Mouse (Mus musculus): ENCODE measurements around the gene Spats2. TPM values are rescaled to one million over a fixed set of nuclear protein-coding genes. Genes with fewer than 3 reads are reported as not detected.
"Not testable (repeated sequence)": the region's sequence is repeated elsewhere in the genome, so short reads cannot be mapped to it uniquely, and the experiment has no call there.

Spats2 gene
- polyA plus RNA-seq, 1 experiment = 41.7 TPM

GRCm38 (mm10) chr15:99129441-99129840, 3.7 kb downstream of the Spats2 start:
- TF ChIP-seq CTCF (IDR thresholded peaks at IDR 0.05; ENCODE audit: borderline replicate concordance, insufficient read depth, low read length) (no peak), POLR2A (IDR thresholded peaks at IDR 0.05; ENCODE audit: low read depth, low read length) (no peak)
- Histone ChIP-seq H3K4me1 (ENCODE audit: control insufficient read depth, insufficient read depth, low read length) (0 out of 2 replicates have a peak, but pooled peaks cover 7% of the 10 kb centered on the region), H3K27ac (ENCODE audit: insufficient read depth, low read length) (no peak overlapping the region), H3K4me3 (ENCODE audit: insufficient read depth, low read length) (no peak overlapping the region)

GRCm38 (mm10) chr15:99129956-99130910, 4.5 kb downstream of the Spats2 start:
- TF ChIP-seq CTCF (IDR thresholded peaks at IDR 0.05; ENCODE audit: borderline replicate concordance, insufficient read depth, low read length) (0 out of 2 replicates have a peak, but pooled peaks have one; percentile 5), POLR2A (IDR thresholded peaks at IDR 0.05; ENCODE audit: low read depth, low read length) (no peak)
- Histone ChIP-seq H3K27ac (ENCODE audit: insufficient read depth, low read length) (no peak overlapping the region), H3K4me1 (ENCODE audit: control insufficient read depth, insufficient read depth, low read length) (0 out of 2 replicates have a peak, but pooled peaks cover 6% of the 10 kb centered on the region), H3K4me3 (ENCODE audit: insufficient read depth, low read length) (no peak overlapping the region)

DNA sequence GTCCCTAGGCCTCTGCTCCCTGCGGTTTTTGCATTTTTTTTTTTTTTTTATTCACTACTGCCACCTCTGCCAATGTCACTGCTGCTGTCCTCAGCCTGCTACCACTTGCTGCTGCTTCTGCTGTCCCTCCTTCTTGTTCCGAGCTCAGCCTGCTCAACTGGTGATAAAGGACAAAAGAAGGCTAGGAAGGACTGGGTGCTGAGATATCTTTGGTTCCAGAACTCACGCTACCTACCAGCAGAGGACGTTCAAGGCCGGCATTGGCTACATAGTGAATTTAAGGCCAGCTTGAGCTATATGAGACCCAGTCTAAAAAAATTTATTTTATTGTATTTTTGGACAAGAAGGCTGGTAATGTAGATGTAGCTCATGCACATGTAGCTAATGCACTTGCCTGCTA, 12.7 kb downstream of the Spats2 start:
- no peak overlapping the region for H3K27ac ChIP-seq (ENCODE audit: insufficient read depth, low read length)
- H3K4me1 ChIP-seq (ENCODE audit: control insufficient read depth, insufficient read depth, low read length) = no peaks in the 10 kb centered on the region
- TF ChIP-seq POLR2A (IDR thresholded peaks at IDR 0.05; ENCODE audit: low read depth, low read length) (no peak), CTCF (IDR thresholded peaks at IDR 0.05; ENCODE audit: borderline replicate concordance, insufficient read depth, low read length) (no peak)
- H3K4me3 ChIP-seq (ENCODE audit: insufficient read depth, low read length) = no peak overlapping the region

GRCm38 (mm10) chr15:99139669-99140068, 14.0 kb downstream of the Spats2 start:
- TF ChIP-seq CTCF (IDR thresholded peaks at IDR 0.05; ENCODE audit: borderline replicate concordance, insufficient read depth, low read length) (0 out of 2 replicates have a peak, but pooled peaks have one; percentile 4), POLR2A (IDR thresholded peaks at IDR 0.05; ENCODE audit: low read depth, low read length) (no peak)
- H3K27ac ChIP-seq (ENCODE audit: insufficient read depth, low read length) = no peak overlapping the region

DNA sequence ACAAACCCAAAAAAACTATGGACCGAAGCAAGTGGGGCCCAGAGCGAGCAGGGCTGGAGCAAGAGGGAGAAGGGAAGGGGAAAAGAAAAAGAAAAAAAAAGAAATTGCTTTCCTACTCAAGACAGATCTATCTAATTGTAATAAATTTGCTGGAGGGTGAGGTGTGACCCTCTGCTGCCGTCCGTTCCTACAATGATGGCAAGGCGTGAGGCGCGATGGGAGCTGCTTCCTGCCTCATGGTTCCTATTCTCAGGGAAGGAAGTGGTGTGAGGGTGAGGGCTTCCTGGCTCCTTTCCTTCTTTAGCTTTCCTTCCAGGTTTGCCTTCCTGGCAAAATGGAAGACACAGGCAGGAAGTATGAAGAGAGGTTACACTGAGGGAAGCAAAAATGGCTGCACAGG, 24.8 kb downstream of the Spats2 start:
- Histone ChIP-seq H3K4me1 (ENCODE audit: control insufficient read depth, insufficient read depth, low read length) (no peaks in the 10 kb centered on the region), H3K4me3 (ENCODE audit: insufficient read depth, low read length) (no peak overlapping the region), H3K27ac (ENCODE audit: insufficient read depth, low read length) (no peak overlapping the region)
- TF ChIP-seq CTCF (IDR thresholded peaks at IDR 0.05; ENCODE audit: borderline replicate concordance, insufficient read depth, low read length) (no peak), POLR2A (IDR thresholded peaks at IDR 0.05; ENCODE audit: low read depth, low read length) (no peak)

More at GRCm38 (mm10) chr15:99139669-99140068, 14.0 kb downstream of the Spats2 start:
- Histone ChIP-seq H3K4me3 (ENCODE audit: insufficient read depth, low read length) (no peak overlapping the region), H3K4me1 (ENCODE audit: control insufficient read depth, insufficient read depth, low read length) (no peaks in the 10 kb centered on the region)

DNA sequence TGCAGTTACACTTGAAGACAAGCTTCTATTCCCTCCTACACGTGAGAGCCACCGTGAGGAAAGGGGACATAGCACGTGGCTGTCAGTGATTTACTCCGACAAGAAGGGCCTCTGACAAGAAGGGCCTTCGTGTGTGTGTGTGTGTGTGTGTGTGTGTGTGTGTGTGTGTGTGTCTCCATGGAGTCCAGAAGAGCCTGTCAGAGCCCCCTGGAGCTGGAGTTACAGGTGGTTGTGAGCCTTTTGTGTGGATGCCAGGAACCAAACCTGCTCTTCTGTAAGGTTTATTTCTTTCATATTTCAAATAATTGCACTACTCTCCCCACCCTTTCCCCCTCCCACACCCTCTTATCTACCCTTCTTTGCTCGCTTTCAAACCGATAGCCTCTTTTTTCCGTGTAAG, 25.6 kb downstream of the Spats2 start:
- TF ChIP-seq POLR2A (IDR thresholded peaks at IDR 0.05; ENCODE audit: low read depth, low read length) = no peak
- no peak overlapping the region for H3K4me3 ChIP-seq (ENCODE audit: insufficient read depth, low read length)
- no peaks in the 10 kb centered on the region for H3K4me1 ChIP-seq (ENCODE audit: control insufficient read depth, insufficient read depth, low read length)
- no peak overlapping the region for H3K27ac ChIP-seq (ENCODE audit: insufficient read depth, low read length)

DNA sequence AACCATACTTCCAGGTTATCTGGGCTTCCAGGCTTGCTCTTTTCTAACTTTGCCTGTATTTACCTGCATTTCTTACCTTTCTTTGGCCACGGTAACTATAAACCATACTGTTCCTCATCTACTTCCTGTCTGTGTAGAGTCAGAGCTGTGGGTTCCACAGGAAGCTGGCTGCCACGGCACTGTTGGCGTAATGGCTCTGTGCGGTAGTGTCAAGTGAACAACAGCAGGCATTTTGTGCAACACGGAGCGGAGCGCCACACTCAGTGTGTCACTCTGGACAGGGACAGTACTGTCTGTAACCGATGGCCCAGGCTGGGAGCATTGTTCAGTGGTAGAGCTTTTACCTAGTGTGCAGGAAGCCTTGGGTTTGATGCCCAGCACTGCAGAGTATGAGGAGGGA, 27.8 kb downstream of the Spats2 start:
- TF ChIP-seq CTCF (IDR thresholded peaks at IDR 0.05; ENCODE audit: borderline replicate concordance, insufficient read depth, low read length) (no peak), POLR2A (IDR thresholded peaks at IDR 0.05; ENCODE audit: low read depth, low read length) (no peak)
- Histone ChIP-seq H3K4me3 (ENCODE audit: insufficient read depth, low read length) (no peak overlapping the region), H3K4me1 (ENCODE audit: control insufficient read depth, insufficient read depth, low read length) (no peaks in the 10 kb centered on the region), H3K27ac (ENCODE audit: insufficient read depth, low read length) (no peak overlapping the region)

DNA sequence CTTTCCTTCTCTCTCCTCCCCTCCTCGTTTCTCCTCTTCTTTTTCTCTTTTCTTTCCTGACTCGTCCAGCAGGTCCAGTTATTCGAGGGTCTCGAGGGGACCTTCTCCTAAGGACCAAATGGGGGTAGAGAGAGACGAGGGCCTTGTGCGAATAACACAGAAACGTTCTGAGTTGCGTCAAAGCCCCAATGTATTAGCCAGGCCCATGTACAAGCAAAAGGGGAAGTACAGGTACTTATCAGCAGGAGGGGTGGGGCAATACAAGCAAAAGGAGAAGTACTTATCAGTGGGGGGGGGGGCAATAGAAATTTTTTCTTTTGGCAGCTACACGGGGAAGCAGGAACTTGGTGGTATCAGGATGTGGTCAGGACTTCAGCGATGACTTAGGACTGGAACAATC, 28.8 kb downstream of the Spats2 start:
- not testable (repeated sequence) for H3K4me1 ChIP-seq (ENCODE audit: control insufficient read depth, insufficient read depth, low read length); H3K4me3 ChIP-seq (ENCODE audit: insufficient read depth, low read length); H3K27ac ChIP-seq (ENCODE audit: insufficient read depth, low read length)

DNA sequence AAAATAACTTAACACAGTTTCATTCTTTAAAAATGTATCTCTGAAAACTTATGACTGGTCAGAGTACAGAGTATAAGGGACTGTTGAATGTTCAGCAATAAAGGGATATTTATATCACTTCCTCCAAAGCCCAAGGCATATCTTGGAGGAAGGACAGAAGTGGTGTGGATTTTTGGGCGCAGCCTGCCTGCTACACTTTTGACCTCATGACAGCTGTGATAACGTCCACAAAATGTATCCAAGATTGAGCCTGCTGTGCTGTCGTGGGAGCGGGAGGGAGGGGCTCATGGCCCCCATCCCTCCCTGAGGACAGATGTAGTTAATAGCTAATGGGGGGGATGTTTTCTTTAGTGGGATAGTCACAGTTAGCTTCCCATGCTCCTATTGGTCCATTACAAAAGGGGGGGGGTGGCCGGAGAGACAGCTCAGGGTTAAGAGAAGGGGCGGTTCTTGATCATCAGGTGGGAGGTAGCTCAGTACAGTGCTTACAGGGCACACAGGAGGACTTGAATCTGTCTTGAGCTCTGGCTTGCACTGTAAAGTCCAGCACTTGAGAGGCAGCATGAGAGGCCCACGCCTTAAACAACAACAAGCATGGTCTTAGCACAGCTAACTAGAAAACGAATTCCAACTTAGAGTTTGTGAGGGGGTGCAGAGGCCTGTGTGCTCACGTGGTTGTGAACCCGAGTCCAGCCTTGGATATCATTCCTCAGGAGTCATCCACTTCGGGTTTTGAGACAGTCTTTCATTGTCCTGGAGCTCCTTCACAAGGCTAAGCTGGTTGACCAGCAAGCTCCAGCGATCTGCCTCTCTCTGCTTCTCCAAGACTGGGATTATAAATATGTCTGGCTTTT, 38.0 kb downstream of the Spats2 start:
- Histone ChIP-seq H3K4me1 (ENCODE audit: control insufficient read depth, insufficient read depth, low read length) (no peaks in the 10 kb centered on the region; the same call in 1 of the 2 replicates), H3K4me3 (ENCODE audit: insufficient read depth, low read length) (no peak overlapping the region), H3K27ac (ENCODE audit: insufficient read depth, low read length) (peak overlapping the region; percentile 8; the same call in 1 of the 2 replicates)
- TF ChIP-seq POLR2A (IDR thresholded peaks at IDR 0.05; ENCODE audit: low read depth, low read length) (no peak), CTCF (IDR thresholded peaks at IDR 0.05; ENCODE audit: borderline replicate concordance, insufficient read depth, low read length) (no peak)
